Mouse (Mus musculus): Measurements from ENCODE around the gene Pde7b.

- TF ChIP-seq EP300 (optimal IDR thresholded peaks at IDR 0.05): no peak
- 0 out of 2 replicates have a peak, but pooled peaks have one; percentile 16 for TF ChIP-seq CTCF (IDR thresholded peaks at IDR 0.05; ENCODE audit: low read depth)
Measured at GRCm38 (mm10) chr10:20382807-20383419, 342.0 kb downstream of the Pde7b start.
